Mouse (Mus musculus) liver, postnatal 0 days (tissue): ENCODE measurements at regions not wholly inside any gene's neighbourhood (a gene's known extent, or its start where the extent isn't known, plus 50 kb on each side); places are given as distances from the start of the nearest gene placed in this dataset.

Source experiments
- CTCF ChIP-seq: sonication (generic); IDR thresholded peaks from 2 replicates; pipeline ENCODE4 v1.5.1; 2016; ENCODE audit warnings: antibody characterized with exemption, low read depth
- EP300 ChIP-seq: IDR thresholded peaks from 2 replicates; pipeline ENCODE4 v1.6.1; 2016; ENCODE audit warnings: antibody characterized with exemption, low read depth, mild to moderate bottlenecking

DNA sequence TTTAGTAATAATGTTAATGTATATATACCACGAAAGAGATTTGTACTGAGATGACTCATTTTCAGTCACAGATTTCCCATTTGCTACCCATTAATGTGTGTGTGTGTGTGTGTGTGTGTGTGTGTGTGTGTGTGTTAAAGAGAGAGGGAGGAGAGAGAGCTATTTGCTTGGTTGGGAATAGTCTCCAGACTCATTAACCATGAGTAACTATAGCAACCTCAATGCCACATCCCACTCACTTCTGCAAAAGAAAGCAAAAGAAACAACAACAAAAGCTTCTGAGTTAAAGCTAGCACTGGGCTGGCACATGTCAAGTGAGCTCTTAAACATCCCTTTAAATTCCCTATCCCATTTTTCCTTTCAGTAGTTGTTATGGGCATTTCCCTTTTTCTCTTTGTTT lies 372.8 kb upstream of the B430305J03Rik start:
- TF ChIP-seq CTCF (no peak), EP300 (no peak)
